Mouse (Mus musculus) urinary bladder, postnatal 25 days (tissue): ENCODE measurements around the gene Chrnb2.
"Not testable (repeated sequence)": the region's sequence is repeated elsewhere in the genome, so short reads cannot be mapped to it uniquely, and the experiment has no call there.

Source experiments
- DNase-seq: peaks from one replicate; pipeline ENCODE4 v3.0.0; 2022; ENCODE audit warnings: low spot score

The Chrnb2 gene

DNA sequence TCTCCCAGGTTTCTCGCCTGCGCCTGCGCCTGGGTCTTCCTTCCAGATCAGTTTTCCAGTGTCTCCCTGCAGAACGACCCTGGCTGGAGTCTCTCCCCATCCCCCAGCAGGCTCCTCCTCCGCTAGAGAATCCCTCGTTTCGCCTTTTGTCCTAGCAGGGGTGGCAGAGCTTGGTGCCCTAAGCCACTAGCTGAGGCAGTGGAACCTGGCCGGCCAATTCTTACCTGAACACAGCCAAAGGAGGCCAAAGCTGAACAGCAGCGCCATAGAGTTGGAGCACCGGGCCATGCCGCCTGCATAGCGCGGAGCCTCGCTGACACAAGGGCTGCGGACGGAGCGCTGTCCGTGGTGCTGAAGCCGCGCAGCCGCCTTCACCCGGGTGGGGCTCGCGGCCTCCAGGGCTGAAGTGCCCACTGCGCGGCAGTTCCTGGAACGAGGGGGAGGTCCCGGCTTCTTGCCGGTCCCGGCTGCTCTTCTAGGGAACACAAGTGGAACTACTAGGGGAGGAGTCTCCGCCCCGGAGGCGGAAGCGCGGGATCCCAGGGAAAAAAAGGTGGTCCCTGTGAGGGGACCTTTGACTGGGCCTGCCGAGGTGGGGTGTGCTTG, at the start of gene Chrnb2:
TSS of gene Chrnb2 (minus strand) at position 514 of the 606 bp plus-strand sequence.
- peak; percentile 76 for DNase-seq

DNA sequence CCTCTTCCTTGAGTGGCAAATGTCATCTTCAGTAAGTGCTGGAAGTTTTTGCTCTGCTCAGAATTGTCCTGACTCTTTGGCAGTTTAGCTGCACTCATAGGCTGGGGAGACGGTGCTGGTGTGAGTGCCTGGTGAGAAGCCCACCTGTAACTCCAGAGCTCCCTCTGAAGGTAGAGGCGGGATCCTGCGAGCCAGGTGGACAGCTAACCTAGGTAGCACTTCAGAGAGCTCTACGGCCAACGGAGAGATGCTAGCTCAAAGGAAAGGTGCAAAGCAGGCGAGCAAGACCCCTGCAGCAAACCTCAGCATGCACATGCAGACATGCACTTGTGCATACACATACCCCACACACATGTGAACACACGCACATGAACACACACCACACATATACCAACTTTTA, 49.6 kb upstream of the Chrnb2 start:
- DNase-seq, result no peak

GRCm38 (mm10) chr3:89812166-89812565, 47.7 kb upstream of the Chrnb2 start:
- no peak for DNase-seq

DNA sequence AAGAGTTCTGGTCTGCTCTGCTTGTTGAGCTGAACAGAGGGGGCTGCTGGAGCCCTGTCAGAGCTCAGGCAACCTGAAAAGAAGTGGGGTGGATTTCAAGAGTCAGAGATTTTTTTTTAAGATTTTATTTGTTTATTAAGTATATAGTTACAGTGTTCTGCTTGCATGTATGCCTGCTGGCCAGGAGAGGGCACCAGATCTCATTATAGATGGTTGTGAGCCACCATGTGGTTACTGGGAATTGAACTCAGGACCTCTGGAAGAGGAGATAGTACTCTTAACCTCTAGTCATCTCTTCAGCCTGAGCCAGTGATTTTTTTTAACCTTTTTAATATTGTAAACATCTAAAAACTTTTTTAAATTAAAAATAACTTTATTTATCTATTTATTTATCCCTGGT, 46.4 kb upstream of the Chrnb2 start:
- DNase-seq, result no peak

GRCm38 (mm10) chr3:89808638-89809037, 44.2 kb upstream of the Chrnb2 start:
- no peak for DNase-seq

DNA sequence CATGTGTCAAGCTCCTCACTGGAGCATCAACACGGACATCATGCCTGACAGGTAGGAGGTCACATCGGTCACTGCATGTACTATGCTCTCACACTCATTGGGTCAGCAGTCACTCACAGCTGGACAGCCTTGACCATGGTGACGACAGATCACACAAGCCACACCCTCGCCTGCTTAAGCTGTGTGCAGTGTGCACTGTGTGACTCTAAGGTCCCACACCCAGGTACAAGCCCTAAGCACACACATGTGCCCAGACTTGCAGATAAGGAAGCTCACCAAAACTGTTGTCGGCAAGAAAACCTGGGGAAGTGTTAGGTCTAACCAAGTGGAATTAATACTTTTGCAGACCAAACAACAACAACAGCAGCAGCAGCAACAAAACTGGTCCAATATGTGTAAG, 43.4 kb upstream of the Chrnb2 start:
- DNase-seq, result no peak

DNA sequence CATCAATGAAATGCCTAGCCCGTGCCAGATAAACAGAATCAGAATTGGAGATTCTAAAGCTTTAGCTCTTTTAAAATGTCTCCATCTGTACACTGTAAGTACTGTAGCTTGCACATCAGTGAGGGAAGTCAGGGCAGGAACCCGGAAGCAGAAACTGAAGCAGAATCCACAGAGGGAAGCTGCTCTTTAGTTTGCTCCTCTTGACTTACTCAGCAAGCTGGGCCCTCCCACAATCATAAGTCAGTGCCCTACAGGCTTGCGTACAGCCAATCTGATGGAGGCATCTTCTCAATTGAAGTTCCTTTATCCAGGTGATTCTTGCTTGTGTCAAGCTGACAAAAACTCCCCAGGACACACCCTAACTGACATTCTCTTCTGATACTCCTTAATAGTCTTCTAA, 42.7 kb upstream of the Chrnb2 start:
- DNase-seq, result no peak

GRCm38 (mm10) chr3:89806751-89807150, 42.3 kb upstream of the Chrnb2 start:
- no peak for DNase-seq

GRCm38 (mm10) chr3:89805179-89805578, 40.7 kb upstream of the Chrnb2 start:
- no peak for DNase-seq

DNA sequence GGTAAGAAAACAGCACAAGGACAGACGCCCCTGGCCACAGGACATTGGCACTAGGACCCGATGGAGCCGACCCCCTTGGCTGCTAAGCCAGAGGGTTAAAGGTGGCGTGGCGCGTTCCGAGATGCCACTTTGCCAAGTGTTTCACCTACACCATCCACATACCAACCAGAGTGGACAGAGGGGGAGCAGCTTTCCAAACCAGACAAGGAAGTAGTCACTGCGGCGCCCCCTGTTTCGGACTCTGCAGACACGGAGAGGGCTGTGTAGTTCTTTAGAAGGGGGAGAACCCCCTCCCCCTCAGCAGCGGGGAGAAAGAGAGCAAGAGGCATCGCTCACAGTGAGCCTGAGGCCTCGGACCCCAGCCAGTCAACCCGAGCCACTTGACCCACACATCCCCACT, 38.4 kb upstream of the Chrnb2 start:
- no peak for DNase-seq

GRCm38 (mm10) chr3:89801507-89801847, 37.0 kb upstream of the Chrnb2 start:
- no peak for DNase-seq

- no peak for DNase-seq
These were observed 36.5 kb upstream of the Chrnb2 start for GRCm38 (mm10) chr3:89800774-89801506.

GRCm38 (mm10) chr3:89800078-89800477, 35.6 kb upstream of the Chrnb2 start:
- not testable (repeated sequence) for DNase-seq

- no peak for DNase-seq
These were observed 35.0 kb upstream of the Chrnb2 start for GRCm38 (mm10) chr3:89799476-89799875.

- DNase-seq, result no peak
These were observed 34.1 kb upstream of the Chrnb2 start for GRCm38 (mm10) chr3:89798518-89798917.

DNA sequence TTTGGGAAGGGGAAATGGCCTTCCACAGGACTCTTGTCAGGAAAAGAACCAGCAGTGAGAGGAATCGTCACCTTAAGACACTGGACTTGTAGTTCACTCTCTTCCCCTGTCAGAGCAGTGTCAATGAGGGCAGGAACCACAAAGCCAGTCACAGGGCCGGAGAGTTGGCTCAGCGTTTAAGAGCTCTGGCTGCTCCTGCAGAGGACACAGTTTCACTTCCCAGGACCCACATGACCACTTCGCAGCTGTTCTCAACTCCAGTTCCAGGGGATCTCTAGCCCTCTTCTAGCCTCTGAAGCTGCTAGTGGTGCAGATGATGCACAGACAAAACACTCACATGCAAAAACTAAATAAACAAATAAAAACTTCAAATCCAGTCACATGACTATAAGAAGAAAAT, 31.9 kb upstream of the Chrnb2 start:
- no peak for DNase-seq

DNA sequence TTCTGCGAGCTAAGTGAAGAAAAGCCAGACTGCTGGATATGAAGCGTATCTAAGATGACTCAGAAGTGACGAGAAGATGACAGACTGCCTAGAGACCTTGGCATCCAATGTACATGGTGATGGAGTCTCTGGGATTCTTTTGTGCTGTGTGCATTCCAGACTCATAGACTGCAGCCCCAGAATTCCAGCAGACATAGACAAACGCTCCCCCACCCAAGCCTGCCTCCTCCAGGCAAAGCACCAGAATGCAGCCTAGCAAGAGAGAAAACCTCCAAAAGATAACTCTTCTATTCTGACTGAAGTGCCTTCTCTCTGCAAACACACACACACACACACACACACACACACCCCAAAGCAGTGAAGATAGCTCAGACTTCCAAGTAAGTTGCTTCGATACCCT, 31.3 kb upstream of the Chrnb2 start:
- no peak for DNase-seq

DNA sequence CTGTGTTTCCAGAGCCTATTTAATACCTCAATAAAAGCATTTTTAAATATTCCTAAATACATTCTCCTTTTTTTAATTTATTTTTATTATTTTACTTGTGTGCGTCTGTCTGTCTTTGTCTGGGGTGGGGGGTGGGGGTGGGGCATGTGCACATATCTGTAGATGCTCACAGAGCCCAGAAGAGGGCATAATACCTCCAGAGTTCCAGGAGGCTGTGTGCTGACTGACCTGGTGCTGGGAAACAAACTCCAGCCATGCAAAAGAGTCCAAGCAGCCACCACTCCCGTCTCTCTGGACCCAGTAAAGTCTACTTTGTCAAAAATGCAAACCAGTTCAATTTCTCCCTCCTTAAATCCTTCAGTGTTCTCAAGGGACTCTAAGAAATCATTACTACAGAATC, 30.2 kb upstream of the Chrnb2 start:
- DNase-seq, result no peak

- no peak for DNase-seq
These were observed 24.4 kb upstream of the Chrnb2 start for GRCm38 (mm10) chr3:89788680-89789352.

DNA sequence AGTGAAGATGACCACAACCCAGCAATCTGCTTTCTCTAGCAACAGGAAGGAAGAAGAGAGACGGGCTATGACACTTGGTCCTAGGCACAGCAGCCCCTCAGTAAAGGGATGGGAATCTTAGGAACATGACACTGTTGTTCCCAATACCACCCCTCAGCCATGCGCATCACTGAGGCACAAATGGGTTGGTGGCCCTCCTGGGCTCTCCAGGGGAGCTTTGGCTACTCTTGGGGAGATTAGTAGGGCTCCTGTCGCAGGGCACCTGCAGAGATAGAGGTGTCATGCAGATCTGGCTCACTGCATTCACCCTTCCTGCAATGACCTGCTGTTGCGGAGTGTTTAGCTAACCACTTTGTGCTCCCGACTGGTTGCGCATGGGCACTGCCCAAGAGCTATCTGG, 21.8 kb upstream of the Chrnb2 start:
- DNase-seq, result no peak

GRCm38 (mm10) chr3:89784991-89785753, 20.7 kb upstream of the Chrnb2 start:
- DNase-seq, result peak; percentile 73

GRCm38 (mm10) chr3:89781640-89782039, 17.2 kb upstream of the Chrnb2 start:
- DNase-seq, result no peak

GRCm38 (mm10) chr3:89780102-89780501, 15.7 kb upstream of the Chrnb2 start:
- no peak for DNase-seq
